Mouse (Mus musculus): ENCODE measurements at regions not wholly inside any gene's neighbourhood (a gene's known extent, or its start where the extent isn't known, plus 50 kb on each side); places are given as distances from the start of the nearest gene placed in this dataset.
"Not testable (repeated sequence)": the region's sequence is repeated elsewhere in the genome, so short reads cannot be mapped to it uniquely, and the experiment has no call there.

GRCm38 (mm10) chr13:80611937-80612336 lies 271.2 kb upstream of the Arrdc3 start:
- no peak for DNase-seq

- no peak for DNase-seq
These were observed 269.9 kb upstream of the Arrdc3 start for GRCm38 (mm10) chr13:80613167-80613883.

- no peak for DNase-seq
These were observed 269.3 kb upstream of the Arrdc3 start for GRCm38 (mm10) chr13:80613884-80614247.

GRCm38 (mm10) chr13:80614971-80615370 lies 268.2 kb upstream of the Arrdc3 start:
- DNase-seq = no peak

GRCm38 (mm10) chr13:80623005-80623404 lies 260.2 kb upstream of the Arrdc3 start:
- DNase-seq = no peak

- no peak for DNase-seq
These were observed 241.8 kb upstream of the Arrdc3 start for GRCm38 (mm10) chr13:80641334-80641733.

- DNase-seq = no peak
These were observed 235.6 kb upstream of the Arrdc3 start for GRCm38 (mm10) chr13:80647578-80647977.

- no peak for DNase-seq
These were observed 230.1 kb upstream of the Arrdc3 start for GRCm38 (mm10) chr13:80652967-80653539.

- DNase-seq = no peak
These were observed 216.9 kb upstream of the Arrdc3 start for GRCm38 (mm10) chr13:80666186-80666713.

- DNase-seq = no peak
These were observed 193.3 kb upstream of the Arrdc3 start for GRCm38 (mm10) chr13:80689871-80690270.

- DNase-seq = no peak
These were observed 192.4 kb upstream of the Arrdc3 start for GRCm38 (mm10) chr13:80690654-80691386.

- DNase-seq = no peak
These were observed 187.5 kb upstream of the Arrdc3 start for GRCm38 (mm10) chr13:80695549-80696150.

GRCm38 (mm10) chr13:80709531-80710306 lies 173.5 kb upstream of the Arrdc3 start:
- peak; percentile 14 for DNase-seq

- DNase-seq = no peak
These were observed 163.9 kb upstream of the Arrdc3 start for GRCm38 (mm10) chr13:80719313-80719712.

- no peak for DNase-seq
These were observed 159.8 kb upstream of the Arrdc3 start for GRCm38 (mm10) chr13:80723215-80724006.

- no peak for DNase-seq
These were observed 154.0 kb upstream of the Arrdc3 start for GRCm38 (mm10) chr13:80729202-80729601.

- DNase-seq = no peak
These were observed 137.2 kb upstream of the Arrdc3 start for GRCm38 (mm10) chr13:80745991-80746390.

- DNase-seq = not testable (repeated sequence)
These were observed 136.2 kb upstream of the Arrdc3 start for GRCm38 (mm10) chr13:80747022-80747421.
